Mouse (Mus musculus) neural tube, embryonic 10.5 days (tissue): ENCODE data around the gene Abcf1.
A peak's percentile ranks its signal among the peaks of the same experiment; 100 is the strongest.

Experiments
- DNase-seq: peaks from one replicate; pipeline ENCODE4 v3.0.0-alpha.2; 2017; ENCODE audit warnings: low spot score; ENCODE audit errors: extremely low spot score

Abcf1 gene

DNA sequence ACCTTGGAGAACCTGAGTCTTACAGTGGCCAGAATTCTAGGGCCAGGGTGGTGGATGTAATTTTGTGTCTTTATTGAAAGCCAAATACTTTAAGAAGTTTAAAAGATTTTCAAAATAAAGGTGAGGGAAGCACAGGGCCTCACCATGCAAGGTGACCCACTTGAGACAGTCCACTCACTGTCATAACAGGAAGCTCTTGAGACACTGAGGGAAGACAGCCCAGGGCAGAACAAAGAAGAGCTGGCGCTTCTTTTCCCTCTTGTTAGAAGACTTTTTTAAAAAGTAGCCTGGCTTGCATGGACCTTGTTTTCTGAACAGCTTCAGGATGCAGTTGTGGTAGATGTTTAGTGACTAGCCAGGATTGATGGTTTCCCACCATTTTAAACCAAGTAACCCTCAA is 49.2 kb downstream of the Abcf1 start:
- DNase-seq = no peak

GRCm38 (mm10) chr17:35919864-35920301 is 49.7 kb downstream of the Abcf1 start:
- DNase-seq = no peak

DNA sequence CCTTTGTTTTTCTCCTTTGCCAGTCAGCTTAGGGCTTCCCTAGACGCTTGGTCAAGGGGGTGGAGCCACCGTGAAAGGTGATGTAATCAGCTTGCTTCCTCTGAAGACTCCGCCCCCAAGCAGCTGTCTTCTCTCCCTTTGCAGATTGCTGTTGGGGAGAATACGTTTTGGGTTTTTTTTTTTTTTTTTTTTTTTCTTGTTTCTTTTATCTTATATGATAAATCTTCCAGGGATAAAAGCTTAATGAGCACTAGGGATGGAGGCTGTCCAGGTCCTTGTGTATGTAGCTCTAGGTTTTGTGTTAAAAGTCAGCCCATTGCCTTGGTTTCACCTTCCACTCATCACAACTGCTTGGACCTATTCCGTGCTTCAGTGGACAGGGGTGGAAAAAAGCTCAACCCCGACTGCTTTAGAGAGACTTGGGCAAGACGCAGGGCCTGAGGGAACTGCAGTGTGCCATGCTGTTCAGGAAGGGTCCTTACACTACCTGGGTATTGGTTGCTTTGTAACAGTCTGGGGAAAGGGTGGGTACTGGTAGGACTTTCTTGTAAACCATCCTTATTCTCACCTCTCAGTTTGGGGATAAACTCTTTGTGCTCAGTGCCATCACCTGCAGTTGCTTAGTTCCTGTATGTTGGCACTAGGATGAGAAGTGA is 50.4 kb downstream of the Abcf1 start:
- peak; percentile 87 for DNase-seq

GRCm38 (mm10) chr17:35918276-35919059 is 51.1 kb downstream of the Abcf1 start:
- peak; percentile 63 for DNase-seq

- peak; percentile 63 for DNase-seq
Measured at GRCm38 (mm10) chr17:35917463-35918251, 51.9 kb downstream of the Abcf1 start.

GRCm38 (mm10) chr17:35917143-35917462 is 52.5 kb downstream of the Abcf1 start:
- DNase-seq = peak; percentile 52

DNA sequence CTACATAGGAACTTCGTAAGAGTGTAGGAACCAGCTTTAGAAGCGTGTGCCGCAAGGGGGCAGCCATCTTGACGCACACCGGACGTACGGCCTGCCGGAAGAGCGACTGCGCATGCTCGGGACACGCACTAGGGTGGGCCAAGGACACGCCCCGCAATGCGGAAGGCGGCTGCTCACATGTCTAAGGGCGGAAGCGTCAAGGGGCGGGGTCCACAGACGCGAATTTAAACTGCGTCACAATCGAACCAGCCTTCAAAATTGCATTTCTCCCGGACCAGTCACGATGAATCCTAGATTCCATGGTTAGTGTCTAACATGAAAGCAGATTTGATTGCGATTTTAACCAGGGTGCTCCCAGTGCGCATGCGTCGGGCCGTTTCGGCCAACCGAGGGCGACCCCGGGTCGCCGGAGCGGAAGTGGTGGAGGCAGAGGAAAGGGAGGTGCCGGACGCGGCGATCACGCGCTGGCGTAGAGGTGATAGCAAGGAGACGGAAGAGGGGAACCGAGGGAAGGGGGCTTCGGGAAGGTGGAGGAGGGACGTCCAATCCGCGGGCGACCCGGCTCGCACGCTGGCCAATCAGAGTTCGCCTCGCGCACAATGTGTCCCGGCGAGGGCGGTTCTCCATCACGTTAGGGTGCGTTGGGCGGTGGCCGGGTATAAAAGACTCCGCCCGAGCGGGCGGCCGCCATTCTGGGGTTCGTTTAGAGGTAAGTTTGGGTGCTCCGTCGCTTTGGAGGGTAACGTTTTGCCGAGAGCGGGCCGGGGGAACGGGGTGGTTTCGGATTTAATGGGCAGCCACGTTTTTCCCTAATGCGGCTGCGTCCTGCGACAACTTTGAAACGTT is 53.0 kb downstream of the Abcf1 start, which contains the start of the genes Mrps18b and Ppp1r10:
TSS of gene Mrps18b (minus strand) at position 93 of the 846 bp plus-strand sequence.
TSS of gene Ppp1r10 (plus strand) at position 138 of the 846 bp plus-strand sequence.
- DNase-seq = peak; percentile 98

- no peak for DNase-seq
Measured at GRCm38 (mm10) chr17:35915538-35916296, 53.8 kb downstream of the Abcf1 start.

DNA sequence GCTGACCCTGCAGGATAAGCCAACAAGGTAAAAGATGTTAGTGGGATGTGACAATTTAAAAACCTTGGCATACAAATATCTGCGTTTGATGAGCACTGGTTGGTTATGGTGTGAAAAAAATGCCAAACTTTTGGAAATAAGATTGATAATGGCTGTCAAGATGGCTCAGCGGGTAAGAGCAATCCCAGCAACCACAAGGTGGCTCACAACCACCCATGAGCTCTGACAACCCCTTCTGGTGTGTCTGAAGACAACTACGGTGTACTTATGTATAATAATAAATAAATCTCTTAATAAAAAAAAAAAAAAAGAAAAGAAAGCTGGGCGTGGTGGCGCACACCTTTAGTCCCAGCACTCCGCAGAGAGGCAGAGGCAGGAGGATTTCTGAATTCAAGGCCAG is 54.6 kb downstream of the Abcf1 start:
- no peak for DNase-seq

- peak; percentile 97 for DNase-seq
Measured at GRCm38 (mm10) chr17:35909919-35910369, 59.6 kb downstream of the Abcf1 start, which contains the start of gene Atat1. TSS of gene Atat1 (minus strand) at chr17:35910075.

DNA sequence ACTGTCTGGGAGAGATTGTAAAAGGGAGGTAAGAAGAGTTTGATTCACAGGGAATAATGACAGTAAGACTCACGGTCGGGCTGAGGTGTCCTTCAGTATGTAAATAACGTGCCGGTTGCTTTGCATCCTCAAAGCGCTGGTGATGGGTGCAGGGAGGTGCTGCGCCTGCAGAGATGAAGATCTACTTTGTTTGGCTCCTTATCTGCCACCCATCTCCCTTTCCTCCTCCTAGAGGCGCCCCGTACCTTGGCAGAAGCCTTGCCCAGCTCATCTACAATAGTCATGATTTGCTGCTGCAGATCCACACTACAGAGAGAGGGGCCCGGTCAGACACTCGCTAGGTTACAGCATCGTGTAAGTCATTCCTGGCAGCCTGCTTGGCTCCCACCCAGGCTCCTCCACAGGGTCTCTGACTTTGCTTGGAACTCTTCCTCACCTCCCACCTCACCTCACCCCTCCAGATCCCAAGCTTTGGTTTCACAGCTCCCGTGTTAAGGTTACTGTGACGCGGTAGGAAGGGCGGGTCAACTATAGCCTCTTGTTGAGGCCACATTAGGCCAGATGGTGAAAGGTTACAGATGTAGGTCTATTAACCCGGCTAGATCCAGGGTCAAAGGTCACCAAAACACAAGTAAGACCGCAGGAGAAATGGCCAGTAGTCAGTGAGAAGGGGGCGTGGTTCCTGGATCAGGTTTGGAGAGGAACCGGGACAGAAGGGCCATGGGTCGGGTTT is 60.2 kb downstream of the Abcf1 start:
- no peak for DNase-seq

DNA sequence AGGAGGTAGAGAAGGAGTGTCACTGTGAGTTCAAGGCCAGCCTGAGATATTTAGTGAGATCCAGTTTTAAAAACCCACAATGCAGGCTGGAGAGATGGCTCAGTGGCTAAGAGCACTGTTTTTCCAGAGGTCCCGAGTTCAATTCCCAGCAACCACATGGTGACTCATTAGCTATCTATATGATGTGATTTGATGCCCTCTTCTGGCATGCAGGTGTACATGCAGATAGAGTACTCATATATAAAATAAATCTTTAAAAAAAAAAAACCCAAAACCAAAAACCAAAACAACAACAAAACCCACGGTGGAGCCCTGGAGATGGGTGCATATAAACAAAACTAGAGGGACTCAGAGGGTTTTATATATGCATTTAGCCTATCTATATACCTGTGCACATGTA is 62.0 kb downstream of the Abcf1 start:
- no peak for DNase-seq
